Comparison of ENCODE assay signal across 8 mouse cellular contexts in genomic region chr11:95587423-95587951, GRCm38 (mm10). TPM values are rescaled to one million over a fixed set of nuclear protein-coding genes. Genes with fewer than 3 reads are reported as not detected.
DNase-seq lines count a peak whose midpoint lies in the region; ATAC-seq lines count a peak whose summit lies in the region.

TSS of gene Ngfr (minus strand) at chr11:95587735.

- H3K4me2 ChIP-seq in embryonic facial prominence, embryonic 11.5 days (ENCODE audit: low read depth, low read length): peak within 1 kb of the TSS; percentile 87
- H3K4me2 ChIP-seq in midbrain, embryonic 12.5 days (replicated peaks): peak within 1 kb of the TSS; percentile 69
- peak within 1 kb of the TSS; percentile 89 for H3K4me2 ChIP-seq in stomach, embryonic 15.5 days

- intact Hi-C loops in left cerebral cortex, postnatal 4 days (cut with DNase I): loop anchor here (5.0 kb wide), 2 partner anchors 55 to 60 kb away; no protein-coding TSS in a partner anchor

- H3K4me3 ChIP-seq in embryonic facial prominence, embryonic 11.5 days (ENCODE audit: low read depth, low read length): peak within 1 kb of the TSS; percentile 41
- H3K4me3 ChIP-seq in midbrain, embryonic 12.5 days: peak within 1 kb of the TSS; percentile 49
- H3K4me3 ChIP-seq in stomach, embryonic 15.5 days (replicated peaks): peak within 1 kb of the TSS; percentile 42

- no peak for ATAC-seq in CD4-positive, CD25-positive, alpha-beta regulatory T cell, adult 4 months
- ATAC-seq in embryonic facial prominence, embryonic 11.5 days (replicated peaks; ENCODE audit: insufficient number of reproducible peaks, low FRiP score, low TSS enrichment, low read depth): peak; percentile 74
- peak; percentile 84 for ATAC-seq in midbrain, embryonic 12.5 days (ENCODE audit: low FRiP score, low read depth)
- peak; percentile 54; the same call in 1 of the 2 replicates for ATAC-seq in stomach, embryonic 15.5 days (ENCODE audit: insufficient read depth, low FRiP score, low read depth)

- H3K9me3 ChIP-seq in embryonic facial prominence, embryonic 11.5 days (replicated peaks; ENCODE audit: control insufficient read depth, low read length): no peaks in the 10 kb centered on the region
- no peaks in the 10 kb centered on the region for H3K9me3 ChIP-seq in midbrain, embryonic 12.5 days
- H3K9me3 ChIP-seq in stomach, embryonic 15.5 days: no peaks in the 10 kb centered on the region

- peak; percentile 41 for DNase-seq in CD4-positive, CD25-positive, alpha-beta regulatory T cell, adult 2 months (ENCODE audit: low read depth, low spot score)
- DNase-seq in R1 (ENCODE audit: low read depth, low spot score): peak; percentile 72
- peak; percentile 76 for DNase-seq in embryonic facial prominence, embryonic 11.5 days (ENCODE audit: low spot score)
- peak; percentile 54 for DNase-seq in heart, postnatal 4 days
- DNase-seq in left cerebral cortex, postnatal 4 days: peak; percentile 70

- H3K36me3 ChIP-seq in embryonic facial prominence, embryonic 11.5 days (replicated peaks; ENCODE audit: control insufficient read depth, insufficient read depth, low read depth, low read length): no peaks in the 10 kb centered on the region
- H3K36me3 ChIP-seq in midbrain, embryonic 12.5 days: no peaks in the 10 kb centered on the region
- no peaks in the 10 kb centered on the region for H3K36me3 ChIP-seq in stomach, embryonic 15.5 days

- peak within 1 kb of the TSS; percentile 32 for H3K9ac ChIP-seq in embryonic facial prominence, embryonic 11.5 days (replicated peaks; ENCODE audit: low read length)
- H3K9ac ChIP-seq in midbrain, embryonic 12.5 days (replicated peaks): peak within 1 kb of the TSS; percentile 50
- no peak within 1 kb of the TSS for H3K9ac ChIP-seq in stomach, embryonic 15.5 days

- no peak within 1 kb of the TSS for H3K27ac ChIP-seq in embryonic facial prominence, embryonic 11.5 days (replicated peaks; ENCODE audit: low read depth, low read length)
- H3K27ac ChIP-seq in midbrain, embryonic 12.5 days (replicated peaks): peak within 1 kb of the TSS; percentile 79
- no peak within 1 kb of the TSS for H3K27ac ChIP-seq in stomach, embryonic 15.5 days

- H3K4me1 ChIP-seq in embryonic facial prominence, embryonic 11.5 days (ENCODE audit: control insufficient read depth, insufficient read depth, low read length): peaks cover 18% of the 10 kb centered on the region
- H3K4me1 ChIP-seq in midbrain, embryonic 12.5 days: peaks cover 26% of the 10 kb centered on the region
- peaks cover 33% of the 10 kb centered on the region for H3K4me1 ChIP-seq in stomach, embryonic 15.5 days

- under 1% methylated on average over 39 of the region's 39 CpGs for WGBS in embryonic facial prominence, embryonic 11.5 days
- under 1% methylated on average over 31 of the region's 39 CpGs for WGBS in midbrain, embryonic 12.5 days
- under 1% methylated on average over 39 of the region's 39 CpGs for WGBS in stomach, embryonic 15.5 days

- peaks cover 31% of the 10 kb centered on the region for H3K27me3 ChIP-seq in embryonic facial prominence, embryonic 11.5 days (ENCODE audit: control insufficient read depth, insufficient read depth, low read length)
- H3K27me3 ChIP-seq in midbrain, embryonic 12.5 days: peaks cover 99% of the 10 kb centered on the region
- peaks cover 62% of the 10 kb centered on the region for H3K27me3 ChIP-seq in stomach, embryonic 15.5 days (replicated peaks)

RNA-seq across cellular contexts. Expression of gene Ngfr, which starts in this region (rescaled TPM):
- not detected for polyA plus RNA-seq in CD4-positive, CD25-positive, alpha-beta regulatory T cell, adult 4 months (2017; shearing (Covaris generic))
- 13.7 and 13.9 TPM in 2 replicates for polyA plus RNA-seq in embryonic facial prominence, embryonic 11.5 days (2014; fragmentation: Nextera tagmentation; extraction: Ambion mirVana)
- total RNA-seq in heart, postnatal 4 days (2021): 1 to 10 TPM; 3.7 to 4.3 TPM
- total RNA-seq in left cerebral cortex, postnatal 4 days (2021): 1 to 10 TPM; 4.2 to 8.1 TPM
- 21.7 and 24.0 TPM in 2 replicates for polyA plus RNA-seq in midbrain, embryonic 12.5 days (2016; fragmentation: Nextera tagmentation; extraction: Ambion mirVana)
- polyA plus RNA-seq in stomach, embryonic 15.5 days (2015; fragmentation: Nextera tagmentation; extraction: Ambion mirVana): 10.2 and 10.9 TPM in 2 replicates

Comparison
In these comparisons a context has a peak if more than half of its experiments do, and no peak if none do; other contexts are left out.
1. RNA of gene Ngfr (polyA plus RNA-seq): 21.7 to 24.0 TPM in midbrain, embryonic 12.5 days, 13.7 to 13.9 TPM in embryonic facial prominence, embryonic 11.5 days and 10.2 to 10.9 TPM in stomach, embryonic 15.5 days; not detected in CD4-positive, CD25-positive, alpha-beta regulatory T cell, adult 4 months; every median in the first group is over 10 times any median in the second.
2. Peak in every context shown above with its lines, with median percentiles within 50 percentile points of each other: DNase-seq, H3K4me2 ChIP-seq and H3K4me3 ChIP-seq.